Mouse (Mus musculus) left cerebral cortex, postnatal 14 days (tissue): Measurements from ENCODE around the gene Capn3. TPM values are rescaled to one million over a fixed set of nuclear protein-coding genes. Genes with fewer than 3 reads are reported as not detected.
A peak's percentile ranks its signal among the peaks of the same experiment; 100 is the strongest.

Experiments used
- DNase-seq, 2 experiments: peaks; one replicate each; pipeline ENCODE4 v3.0.0; 2021 to 2022; ENCODE audit warnings: low spot score in 2 of 2, mixed read lengths in 1 of 2
- intact Hi-C: fragments of 180-260 bp; cut with DNase I; formaldehyde crosslinking; loops from one replicate; pipeline ENCODE4 v1.15.1; 2025
- total RNA-seq, 2 experiments: library from RNA; stranded (reverse); gene quantifications; 2 replicates each; pipeline ENCODE4 v1.2.3; 2021

Capn3 gene
- total RNA-seq, 2 experiments from 2014 or later = 4.1 to 5.7 TPM

DNA sequence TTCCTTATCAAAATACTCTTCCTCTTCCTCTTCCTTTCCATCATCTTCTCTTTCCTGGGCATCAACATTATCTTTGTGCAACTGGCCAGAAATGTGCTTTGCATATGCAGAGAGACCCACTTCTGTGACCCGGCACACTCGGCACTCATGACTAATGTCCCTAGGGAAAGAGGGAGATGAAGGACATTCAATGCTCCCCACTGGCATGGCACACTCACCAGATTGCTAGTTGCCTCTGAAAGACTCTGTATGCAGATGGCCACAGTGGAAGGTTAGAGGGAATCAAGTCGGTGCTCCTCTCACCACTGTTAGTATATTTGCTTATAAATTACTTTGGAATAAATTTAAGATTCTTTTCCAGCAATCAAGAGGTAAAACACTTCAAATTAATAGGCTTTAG is 83.5 kb downstream of the Capn3 start:
- DNase-seq = no peak
- intact Hi-C loops = loop anchor here (10.0 kb wide), 1 partner anchor 125 kb away; no protein-coding TSS in a partner anchor

DNA sequence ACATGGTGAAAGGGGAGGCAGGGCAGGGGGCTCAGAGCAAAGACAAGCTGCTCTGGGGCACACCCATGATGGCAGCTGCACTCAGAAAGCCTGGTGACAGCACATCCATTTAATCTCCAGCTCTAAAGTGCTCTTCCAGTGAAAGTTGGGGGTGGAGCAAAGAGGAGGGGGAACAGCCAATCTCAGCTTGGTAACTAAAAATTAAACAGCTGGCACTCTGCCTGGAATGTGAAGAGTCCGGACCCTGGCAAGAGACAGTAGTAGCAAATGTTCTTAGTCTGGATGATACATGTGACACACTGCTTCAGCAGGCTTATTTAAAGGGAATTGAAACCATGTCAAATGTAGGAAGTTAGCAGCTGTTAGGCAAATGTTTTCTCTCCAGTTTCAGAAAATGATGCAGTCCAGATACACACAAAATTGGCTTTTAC is 84.0 kb downstream of the Capn3 start:
- peak; percentile 84 to 96 for DNase-seq
- intact Hi-C loops = loop anchor here (10.0 kb wide), 1 partner anchor 125 kb away; no protein-coding TSS in a partner anchor

DNA sequence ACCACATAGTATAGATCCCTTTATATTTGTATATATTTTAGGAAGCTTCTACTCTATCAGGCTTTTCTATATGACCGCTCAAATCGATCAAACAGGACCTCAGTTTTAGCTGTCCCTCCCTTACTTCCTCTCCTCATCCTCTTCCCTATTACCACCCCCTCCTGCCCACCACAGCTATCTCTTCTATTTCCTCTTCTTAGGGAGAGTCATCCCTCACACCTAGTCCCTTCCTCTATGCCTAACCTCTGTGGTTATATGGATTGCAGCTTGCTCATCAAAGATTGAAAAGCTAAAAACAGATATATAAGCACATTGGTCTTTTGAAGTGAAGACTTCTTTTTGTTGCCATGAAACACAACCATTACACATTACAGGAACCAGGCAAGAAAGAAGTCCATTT is 88.9 kb downstream of the Capn3 start:
- no peak for DNase-seq
- intact Hi-C loops = no loop called here

Other genes with a start within 250 kb of the Capn3 start
- gene Pla2g4e, start 210.7 kb upstream of the Capn3 start, total RNA-seq = 10 to 100 TPM; 27.3 to 30.2 TPM
- gene Pla2g4d, start 166.8 kb upstream of the Capn3 start, total RNA-seq = under 1 TPM in 1 of 2 experiments, not detected in 1; 0.15 TPM
- gene Pla2g4f, start 141.9 kb upstream of the Capn3 start, total RNA-seq = not detected
- gene Vps39, start 102.9 kb upstream of the Capn3 start, total RNA-seq = 10 to 100 TPM; 60.6 to 62.8 TPM
- 10 to 100 TPM; 12.6 to 17.4 TPM for gene Ganc, start 52.1 kb upstream of the Capn3 start, total RNA-seq
- 10 to 100 TPM; 34.9 to 39.2 TPM for gene Tmem87a, start 51.9 kb upstream of the Capn3 start, total RNA-seq
- 100 to 1,000 TPM; 101 to 105 TPM for gene Zfp106, start 107.8 kb downstream of the Capn3 start, total RNA-seq
- gene Snap23, start 111.7 kb downstream of the Capn3 start, total RNA-seq = 10 to 100 TPM; 16.8 to 18.5 TPM
- 10 to 100 TPM; 16.3 to 17.1 TPM for gene Haus2, start 153.4 kb downstream of the Capn3 start, total RNA-seq
- 10 to 100 TPM; 31.7 to 34.5 TPM for gene Lrrc57, start 153.5 kb downstream of the Capn3 start, total RNA-seq
- gene Stard9, start 173.1 kb downstream of the Capn3 start, total RNA-seq = 1 to 10 TPM; 8.5 to 8.7 TPM